Mouse (Mus musculus): ENCODE measurements around the gene Olfml2b. TPM values are rescaled to one million over a fixed set of nuclear protein-coding genes. Genes with fewer than 3 reads are reported as not detected.

The Olfml2b gene
- polyA plus RNA-seq, 1 experiment from 2014 or later: 13.6 TPM

GRCm38 (mm10) chr1:170619686-170620374 is 24.5 kb upstream of the Olfml2b start:
- 78% methylated on average over 2 of the region's 2 CpGs for WGBS
- H3K9ac ChIP-seq: no peak overlapping the region

DNA sequence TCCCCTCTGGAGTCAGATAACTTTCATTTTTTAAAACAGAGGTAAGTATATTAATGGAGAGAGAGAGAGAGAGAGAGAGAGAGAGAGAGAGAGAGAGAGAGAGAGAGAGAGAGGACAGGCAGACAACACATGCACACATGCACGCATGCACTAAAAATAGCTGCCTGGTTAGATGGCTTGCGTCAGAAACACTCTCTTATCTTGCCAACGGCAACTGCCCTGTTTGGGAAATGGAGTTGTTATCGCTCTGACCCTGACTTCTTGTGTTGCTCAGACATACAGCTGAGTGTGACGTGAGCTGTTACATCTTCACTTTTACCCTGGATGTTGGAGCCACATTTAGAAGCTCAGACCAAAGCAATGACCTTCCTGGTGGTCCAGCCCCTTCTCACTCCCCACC is 21.4 kb upstream of the Olfml2b start:
- no peak for ATAC-seq (ENCODE audit: insufficient number of reproducible peaks, insufficient read depth, low FRiP score, low TSS enrichment)

More at GRCm38 (mm10) chr1:170619686-170620374, 24.5 kb upstream of the Olfml2b start:
- H3K9me3 ChIP-seq: 0 out of 2 replicates have a peak, but pooled peaks cover 8% of the 10 kb centered on the region
- no peaks in the 10 kb centered on the region for H3K36me3 ChIP-seq
- no peak overlapping the region for H3K27ac ChIP-seq
- ATAC-seq (ENCODE audit: insufficient number of reproducible peaks, insufficient read depth, low FRiP score, low TSS enrichment): no peak
- H3K4me2 ChIP-seq (replicated peaks): no peak overlapping the region
- no peaks in the 10 kb centered on the region for H3K4me1 ChIP-seq
- H3K4me3 ChIP-seq: no peak overlapping the region
- H3K27me3 ChIP-seq: no peaks in the 10 kb centered on the region

DNA sequence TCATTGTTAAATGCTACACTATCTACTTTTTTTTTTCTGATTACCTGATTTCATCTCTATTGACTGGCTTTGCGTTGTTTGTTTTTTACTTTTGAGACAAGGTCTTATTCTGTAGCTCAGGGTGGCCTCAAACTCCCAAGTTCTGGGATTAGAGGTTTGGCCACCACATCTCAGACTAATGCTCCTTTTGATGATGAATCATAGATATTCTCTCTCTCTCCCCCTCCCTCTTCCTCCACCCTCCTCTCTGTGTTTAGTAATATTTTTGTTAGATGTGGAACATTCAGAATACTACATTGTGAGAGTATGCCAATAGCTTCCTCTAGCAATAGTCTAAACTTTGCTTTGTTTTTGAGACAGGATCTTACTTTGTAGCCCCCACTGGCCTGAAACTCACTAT is 20.9 kb upstream of the Olfml2b start:
- Histone ChIP-seq H3K4me3 (no peak overlapping the region), H3K27me3 (no peaks in the 10 kb centered on the region), H3K27ac (0 out of 2 replicates have a peak overlapping the region, but pooled peaks have one; percentile 13), H3K36me3 (no peaks in the 10 kb centered on the region), H3K9me3 (0 out of 2 replicates have a peak, but pooled peaks cover 8% of the 10 kb centered on the region), H3K9ac (no peak overlapping the region), H3K4me1 (no peaks in the 10 kb centered on the region), H3K4me2 (replicated peaks) (no peak overlapping the region)
- ATAC-seq (ENCODE audit: insufficient number of reproducible peaks, insufficient read depth, low FRiP score, low TSS enrichment): no peak
- WGBS: 95% methylated on average over 1 of the region's 1 CpGs

More for the DNA sequence above, 21.4 kb upstream of the Olfml2b start:
- Histone ChIP-seq H3K4me1 (no peaks in the 10 kb centered on the region), H3K36me3 (no peaks in the 10 kb centered on the region), H3K9ac (no peak overlapping the region), H3K4me2 (replicated peaks) (no peak overlapping the region), H3K27ac (0 out of 2 replicates have a peak overlapping the region, but pooled peaks have one; percentile 13), H3K9me3 (0 out of 2 replicates have a peak, but pooled peaks cover 8% of the 10 kb centered on the region), H3K4me3 (no peak overlapping the region), H3K27me3 (no peaks in the 10 kb centered on the region)
- 73% methylated on average over 5 of the region's 5 CpGs for WGBS

- H3K9me3 ChIP-seq: no peaks in the 10 kb centered on the region
- no peak overlapping the region for H3K4me2 ChIP-seq (replicated peaks)
- WGBS: 84% methylated on average over 4 of the region's 4 CpGs
- H3K4me1 ChIP-seq: no peaks in the 10 kb centered on the region
- H3K9ac ChIP-seq: no peak overlapping the region
- H3K36me3 ChIP-seq: no peaks in the 10 kb centered on the region
- no peaks in the 10 kb centered on the region for H3K27me3 ChIP-seq
- no peak for ATAC-seq (ENCODE audit: insufficient number of reproducible peaks, insufficient read depth, low FRiP score, low TSS enrichment)
- H3K27ac ChIP-seq: no peak overlapping the region
- H3K4me3 ChIP-seq: no peak overlapping the region
Measured at GRCm38 (mm10) chr1:170630489-170630888, 13.8 kb upstream of the Olfml2b start.

- Histone ChIP-seq H3K4me1 (no peaks in the 10 kb centered on the region), H3K27me3 (no peaks in the 10 kb centered on the region), H3K9me3 (no peaks in the 10 kb centered on the region), H3K27ac (no peak overlapping the region), H3K4me2 (replicated peaks) (no peak overlapping the region), H3K36me3 (no peaks in the 10 kb centered on the region), H3K9ac (no peak overlapping the region), H3K4me3 (no peak overlapping the region)
- 88% methylated on average over 5 of the region's 5 CpGs for WGBS
- no peak for ATAC-seq (ENCODE audit: insufficient number of reproducible peaks, insufficient read depth, low FRiP score, low TSS enrichment)
Measured at GRCm38 (mm10) chr1:170631571-170631970, 12.8 kb upstream of the Olfml2b start.

GRCm38 (mm10) chr1:170632385-170632784 is 11.9 kb upstream of the Olfml2b start:
- WGBS: 18% methylated on average over 3 of the region's 3 CpGs
- H3K9me3 ChIP-seq: no peaks in the 10 kb centered on the region

GRCm38 (mm10) chr1:170632856-170633255 is 11.5 kb upstream of the Olfml2b start:
- Histone ChIP-seq H3K27me3 (no peaks in the 10 kb centered on the region), H3K9ac (no peak overlapping the region), H3K4me1 (no peaks in the 10 kb centered on the region), H3K9me3 (no peaks in the 10 kb centered on the region), H3K4me3 (no peak overlapping the region), H3K36me3 (no peaks in the 10 kb centered on the region), H3K4me2 (replicated peaks) (no peak overlapping the region), H3K27ac (no peak overlapping the region)
- no peak for ATAC-seq (ENCODE audit: insufficient number of reproducible peaks, insufficient read depth, low FRiP score, low TSS enrichment)
- WGBS: 74% methylated on average over 4 of the region's 4 CpGs

More at GRCm38 (mm10) chr1:170632385-170632784, 11.9 kb upstream of the Olfml2b start:
- no peak overlapping the region for H3K27ac ChIP-seq
- no peak for ATAC-seq (ENCODE audit: insufficient number of reproducible peaks, insufficient read depth, low FRiP score, low TSS enrichment)
- H3K36me3 ChIP-seq: no peaks in the 10 kb centered on the region
- H3K4me3 ChIP-seq: no peak overlapping the region
- H3K4me2 ChIP-seq (replicated peaks): no peak overlapping the region
- H3K9ac ChIP-seq: no peak overlapping the region
- H3K4me1 ChIP-seq: no peaks in the 10 kb centered on the region
- no peaks in the 10 kb centered on the region for H3K27me3 ChIP-seq

DNA sequence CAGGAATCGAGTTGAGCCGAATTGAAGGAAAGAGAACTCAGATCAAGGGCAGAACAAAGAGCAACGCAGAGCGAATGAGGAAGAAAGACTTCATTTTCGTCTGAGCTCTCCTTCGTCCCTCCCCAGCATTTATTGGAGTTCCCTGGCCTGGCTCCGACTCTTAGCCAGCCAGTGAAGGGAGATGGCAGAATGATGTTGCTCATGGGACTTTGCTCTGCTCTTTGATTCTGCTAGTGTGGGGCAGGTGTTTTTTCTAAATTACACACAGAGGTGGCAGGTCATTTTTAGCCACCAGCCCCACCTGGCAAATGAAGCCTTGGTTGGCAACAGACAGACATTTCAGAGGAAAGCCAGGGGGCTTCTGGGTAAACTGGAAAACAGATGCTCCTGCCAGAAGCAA is 5.4 kb upstream of the Olfml2b start:
- Histone ChIP-seq H3K9me3 (no peaks in the 10 kb centered on the region), H3K27me3 (no peaks in the 10 kb centered on the region), H3K36me3 (no peaks in the 10 kb centered on the region), H3K4me1 (no peaks in the 10 kb centered on the region), H3K4me3 (no peak overlapping the region), H3K9ac (no peak overlapping the region), H3K4me2 (replicated peaks) (no peak overlapping the region), H3K27ac (no peak overlapping the region)
- ATAC-seq (ENCODE audit: insufficient number of reproducible peaks, insufficient read depth, low FRiP score, low TSS enrichment): no peak
- 81% methylated on average over 7 of the region's 7 CpGs for WGBS

- H3K36me3 ChIP-seq: no peaks in the 10 kb centered on the region
- no peaks in the 10 kb centered on the region for H3K9me3 ChIP-seq
- WGBS: 51% methylated on average over 15 of the region's 15 CpGs
- no peak overlapping the region; the same call in 1 of the 2 replicates for H3K9ac ChIP-seq
- peaks cover 15% of the 10 kb centered on the region for H3K4me1 ChIP-seq
- ATAC-seq (ENCODE audit: insufficient number of reproducible peaks, insufficient read depth, low FRiP score, low TSS enrichment): no peak
- peak overlapping the region; percentile 9 for H3K4me3 ChIP-seq
- H3K27ac ChIP-seq: no peak overlapping the region
- H3K27me3 ChIP-seq: no peaks in the 10 kb centered on the region
- H3K4me2 ChIP-seq (replicated peaks): peak overlapping the region; percentile 75
Measured at GRCm38 (mm10) chr1:170645896-170646605, 1.7 kb downstream of the Olfml2b start.

- 0 out of 2 replicates have a peak overlapping the region, but pooled peaks have one; percentile 75 for H3K4me2 ChIP-seq (replicated peaks)
- H3K9ac ChIP-seq: no peak overlapping the region
- peaks cover 15% of the 10 kb centered on the region for H3K4me1 ChIP-seq
- no peaks in the 10 kb centered on the region for H3K9me3 ChIP-seq
- no peaks in the 10 kb centered on the region for H3K27me3 ChIP-seq
- ATAC-seq (ENCODE audit: insufficient number of reproducible peaks, insufficient read depth, low FRiP score, low TSS enrichment): no peak
- H3K36me3 ChIP-seq: no peaks in the 10 kb centered on the region
- 0 out of 2 replicates have a peak overlapping the region, but pooled peaks have one; percentile 9 for H3K4me3 ChIP-seq
- WGBS: 74% methylated on average over 9 of the region's 9 CpGs
- no peak overlapping the region for H3K27ac ChIP-seq
Measured at GRCm38 (mm10) chr1:170646606-170647287, 2.4 kb downstream of the Olfml2b start.

DNA sequence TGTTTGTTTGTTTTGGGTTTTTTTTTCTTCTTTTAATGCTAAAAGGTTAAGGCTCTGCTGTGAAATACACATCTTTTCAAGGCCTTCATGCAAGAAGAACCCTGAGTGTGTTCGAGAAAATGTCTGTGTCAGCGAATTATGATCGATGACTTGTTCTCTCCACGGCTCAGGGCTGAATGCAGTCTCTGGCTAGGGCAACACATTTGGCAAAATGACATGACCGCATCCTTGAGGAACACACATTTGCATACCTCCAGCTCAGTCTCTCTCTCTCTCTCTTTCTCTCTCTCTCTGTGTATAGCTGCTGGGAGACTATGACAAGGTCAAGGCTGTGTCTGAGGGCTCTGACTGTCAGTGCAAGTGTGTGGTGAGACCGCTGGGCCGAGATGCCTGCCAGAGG is 3.0 kb downstream of the Olfml2b start:
- H3K9ac ChIP-seq: no peak overlapping the region
- 91% methylated on average over 7 of the region's 7 CpGs for WGBS
- no peak overlapping the region for H3K4me2 ChIP-seq (replicated peaks)
- ATAC-seq (ENCODE audit: insufficient number of reproducible peaks, insufficient read depth, low FRiP score, low TSS enrichment): no peak
- H3K4me1 ChIP-seq: peaks cover 15% of the 10 kb centered on the region
- H3K36me3 ChIP-seq: no peaks in the 10 kb centered on the region
- no peak overlapping the region for H3K27ac ChIP-seq
- H3K4me3 ChIP-seq: no peak overlapping the region
- no peaks in the 10 kb centered on the region for H3K9me3 ChIP-seq
- H3K27me3 ChIP-seq: no peaks in the 10 kb centered on the region

Data from embryonic facial prominence, embryonic 12.5 days (tissue).